Mouse (Mus musculus) right cerebral cortex, adult 2 months (tissue): ENCODE data around the gene Sec14l1.

Experiments used
- DNase-seq, 2 experiments: peaks; one replicate each; pipeline ENCODE4 v3.0.0; 2021 to 2022; ENCODE audit warnings: low spot score in 2 of 2

The Sec14l1 gene

GRCm38 (mm10) chr11:117088271-117088991, 26.5 kb upstream of the Sec14l1 start:
- no peak for DNase-seq

GRCm38 (mm10) chr11:117089673-117090419, 25.1 kb upstream of the Sec14l1 start:
- DNase-seq, result no peak

- no peak for DNase-seq
Observed at GRCm38 (mm10) chr11:117091406-117091805, 23.6 kb upstream of the Sec14l1 start.

- DNase-seq, result no peak
Observed at GRCm38 (mm10) chr11:117091845-117092244, 23.1 kb upstream of the Sec14l1 start.

GRCm38 (mm10) chr11:117092711-117093110, 22.3 kb upstream of the Sec14l1 start:
- DNase-seq, result no peak

DNA sequence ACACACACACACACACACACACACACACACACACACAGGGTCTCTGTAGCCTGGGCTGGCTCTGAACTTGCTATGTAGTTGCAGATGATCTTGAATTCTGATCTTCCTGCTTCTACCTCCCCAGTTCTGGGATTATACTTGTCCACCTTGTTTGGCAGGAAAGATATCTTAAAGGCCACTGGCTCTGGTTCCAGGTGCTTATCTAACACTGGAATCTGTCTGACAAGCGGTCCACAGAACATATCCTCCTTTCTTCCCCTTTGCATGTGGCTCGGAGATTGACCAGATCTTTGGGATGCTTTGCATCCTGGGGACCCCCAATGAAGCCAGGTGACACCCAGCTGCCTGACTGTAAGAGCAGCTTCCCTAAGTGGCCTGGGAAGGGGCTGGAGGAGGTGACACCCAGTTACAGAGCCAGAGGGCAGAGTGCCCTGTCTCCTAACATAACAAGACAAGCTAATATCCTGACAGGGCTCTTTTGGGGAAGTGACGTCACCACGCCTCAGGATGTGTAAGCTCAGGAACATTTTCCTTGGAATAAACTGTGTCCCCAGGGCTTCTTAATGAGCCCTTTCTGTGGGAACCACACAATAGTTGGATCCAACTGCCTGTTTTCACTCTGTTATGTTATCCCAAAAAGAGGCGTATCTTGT, 20.9 kb upstream of the Sec14l1 start:
- DNase-seq, result no peak

DNA sequence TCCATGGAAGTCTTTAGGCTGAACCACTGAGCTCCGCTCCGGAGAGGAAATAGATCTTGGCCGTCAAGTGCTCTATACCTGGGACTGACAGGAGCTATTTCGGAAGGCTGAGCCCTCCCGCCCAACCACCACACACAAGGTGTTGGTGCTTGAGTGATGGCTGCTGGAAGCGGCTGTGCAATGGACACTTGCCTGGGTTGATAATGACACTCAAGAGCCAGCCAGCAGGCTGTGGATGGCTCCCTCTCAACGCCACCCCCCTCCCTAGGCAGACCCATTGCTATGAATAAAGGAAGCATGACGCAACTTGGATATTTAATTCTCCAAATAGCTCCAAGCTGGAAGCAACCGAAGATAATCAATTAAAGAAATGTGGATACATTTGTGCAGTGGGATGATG, 20.3 kb upstream of the Sec14l1 start:
- no peak for DNase-seq

- DNase-seq, result no peak
Observed at GRCm38 (mm10) chr11:117097021-117097420, 17.9 kb upstream of the Sec14l1 start.

DNA sequence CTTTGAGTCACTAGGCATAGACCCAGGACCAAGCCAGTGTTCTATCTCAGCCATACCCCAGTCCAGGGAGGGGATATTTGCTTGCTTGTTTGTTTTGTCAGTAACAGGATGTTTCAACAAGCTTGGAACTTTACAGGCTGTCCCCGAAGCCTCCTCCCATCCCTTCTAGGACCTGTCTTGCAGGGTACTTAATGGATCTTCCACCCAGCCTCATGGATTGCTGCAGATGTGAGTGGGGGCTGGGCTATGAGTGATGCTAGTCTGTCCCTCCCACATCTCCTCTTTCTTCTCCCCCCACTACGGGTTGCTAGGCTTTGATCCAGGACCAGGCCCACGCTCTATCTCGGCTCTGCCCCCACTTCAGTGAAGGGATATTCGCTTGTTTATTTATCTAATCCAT, 16.8 kb upstream of the Sec14l1 start:
- DNase-seq, result no peak

DNA sequence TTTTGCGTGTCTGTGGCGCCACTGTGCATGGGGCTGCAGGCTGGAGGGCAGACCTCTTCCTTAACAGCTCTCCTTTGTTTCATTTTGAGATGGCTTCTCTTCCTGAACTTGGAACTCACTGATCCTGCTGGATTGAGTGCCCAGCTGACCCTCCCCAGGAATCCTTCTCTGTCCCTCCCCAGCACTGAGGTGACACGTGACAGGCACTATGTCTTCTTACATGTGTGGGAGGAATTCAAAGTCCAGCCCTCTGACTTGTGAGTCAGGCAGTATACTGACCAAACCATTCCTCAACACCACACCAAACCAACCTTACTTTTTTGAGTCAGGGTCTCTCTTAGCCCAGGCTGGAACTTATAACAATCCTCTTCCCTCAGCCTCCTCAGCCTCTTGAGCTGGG, 16.2 kb upstream of the Sec14l1 start:
- no peak for DNase-seq

DNA sequence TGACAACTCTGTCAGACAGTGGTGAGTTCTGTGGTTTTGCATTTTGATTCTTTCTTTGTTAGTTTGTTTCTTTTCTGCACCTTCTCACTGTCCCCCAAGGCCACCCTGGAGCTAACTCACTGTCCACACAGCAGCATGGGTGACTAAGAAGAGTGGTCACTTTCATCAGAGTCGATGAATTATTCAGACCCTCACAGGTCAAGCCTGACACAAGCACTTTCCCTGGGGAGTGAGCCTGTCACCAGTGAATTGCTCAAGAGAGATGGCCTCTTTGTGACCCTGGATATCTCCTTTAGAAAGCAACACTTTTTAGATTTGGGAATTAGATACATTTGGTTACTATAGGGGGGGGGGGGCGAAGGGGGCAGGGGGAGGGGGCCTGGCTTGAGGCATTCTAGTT, 15.6 kb upstream of the Sec14l1 start:
- no peak for DNase-seq

GRCm38 (mm10) chr11:117101351-117101921, 13.5 kb upstream of the Sec14l1 start:
- no peak for DNase-seq

DNA sequence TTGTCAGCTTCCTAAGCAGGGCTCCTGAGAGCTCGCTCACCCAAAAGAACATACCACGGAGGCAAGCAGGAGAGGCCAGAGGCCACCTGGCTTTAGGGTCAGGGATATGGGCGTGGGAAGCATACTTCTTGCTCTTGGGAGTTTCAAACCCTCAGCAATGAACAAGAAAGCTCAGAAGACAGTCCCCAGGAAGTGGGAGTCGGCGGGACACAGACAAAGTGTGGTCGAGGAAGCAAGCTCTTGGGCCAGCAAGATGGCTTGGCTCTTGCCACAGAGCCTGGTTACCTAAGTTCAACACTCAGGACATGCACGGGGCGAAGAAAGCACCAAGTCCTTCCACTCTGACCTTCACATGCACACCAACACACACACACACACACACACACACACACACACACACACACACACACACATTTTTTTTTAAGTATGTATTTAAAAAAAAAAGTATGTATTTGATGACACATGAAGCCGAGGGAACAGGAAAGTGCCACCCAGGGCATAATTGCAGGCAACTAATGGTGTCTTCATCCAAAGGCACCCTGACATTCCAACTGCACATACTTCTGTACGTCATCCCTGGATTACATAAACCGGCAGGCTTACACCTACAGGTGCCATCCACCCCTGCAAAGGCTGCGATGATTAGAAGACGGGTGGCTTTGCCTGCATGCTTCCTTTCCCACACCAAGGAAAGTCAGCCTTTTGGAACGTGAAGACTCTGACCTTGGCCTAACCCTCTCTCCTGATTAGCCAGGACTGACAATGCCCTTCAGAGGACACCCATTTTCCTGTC, 12.8 kb upstream of the Sec14l1 start:
- no peak for DNase-seq

DNA sequence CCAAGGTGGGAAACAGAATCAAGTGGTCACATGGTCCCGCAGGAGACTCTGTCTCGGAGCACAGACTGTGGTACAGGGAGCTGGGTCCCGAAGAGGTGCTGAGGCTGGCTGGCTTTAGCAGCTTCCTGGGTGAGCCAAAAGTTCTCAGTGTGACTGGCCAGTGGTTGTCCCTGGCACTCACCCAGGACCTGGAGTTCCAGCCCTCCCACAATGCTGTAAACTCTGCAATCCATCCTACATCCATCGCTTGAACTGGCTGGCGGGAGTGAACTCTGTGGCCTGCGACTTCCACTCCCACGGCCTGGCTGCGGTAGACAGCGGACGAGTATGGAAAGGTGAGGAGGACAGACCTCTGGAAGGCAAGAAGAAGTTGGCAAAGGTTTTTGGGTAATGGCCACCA, 11.4 kb upstream of the Sec14l1 start:
- DNase-seq, result no peak

GRCm38 (mm10) chr11:117104044-117104757, 10.8 kb upstream of the Sec14l1 start:
- DNase-seq, result no peak

DNA sequence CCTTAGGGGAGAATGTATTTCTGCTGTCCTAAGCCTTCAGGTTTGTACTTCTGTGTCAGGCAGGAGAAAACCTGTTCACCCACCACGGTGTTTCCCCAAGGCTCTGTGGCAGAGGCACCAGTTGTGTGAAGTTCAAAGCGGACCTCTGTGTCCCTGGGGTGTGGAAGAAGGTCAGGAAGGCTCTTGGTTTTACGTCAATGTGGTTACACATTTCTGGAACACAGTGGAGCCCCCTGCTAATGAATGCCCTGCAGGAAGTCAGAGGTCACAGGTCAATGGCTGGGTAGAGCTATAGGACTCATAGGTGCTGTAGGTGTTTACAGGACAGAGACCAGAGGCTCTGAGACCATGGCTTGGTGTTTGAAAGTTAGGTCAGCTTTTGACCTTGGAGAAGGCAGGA, 9.7 kb upstream of the Sec14l1 start:
- DNase-seq, result no peak

DNA sequence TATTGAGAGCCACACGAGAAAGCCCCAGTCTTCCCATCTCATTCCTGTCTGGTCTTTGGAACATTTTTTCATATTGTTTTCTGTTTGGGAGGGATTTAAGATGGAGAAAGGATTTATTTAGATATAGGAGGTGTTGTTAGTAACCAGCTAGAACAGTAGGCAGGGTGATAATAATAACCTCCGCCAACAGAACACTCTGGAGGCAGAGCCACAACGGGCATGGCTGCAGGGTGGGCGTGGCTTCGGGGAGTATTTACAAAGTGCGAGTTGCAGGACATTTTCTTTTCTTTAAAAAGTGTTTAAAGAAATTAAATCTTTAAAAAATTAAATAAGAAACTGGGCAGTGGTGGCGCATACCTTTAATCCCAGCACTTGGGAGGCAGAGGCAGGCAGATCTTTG, 9.1 kb upstream of the Sec14l1 start:
- peak in 1 of 2 experiments; percentile 69 for DNase-seq

GRCm38 (mm10) chr11:117106633-117107334, 8.2 kb upstream of the Sec14l1 start:
- no peak for DNase-seq

DNA sequence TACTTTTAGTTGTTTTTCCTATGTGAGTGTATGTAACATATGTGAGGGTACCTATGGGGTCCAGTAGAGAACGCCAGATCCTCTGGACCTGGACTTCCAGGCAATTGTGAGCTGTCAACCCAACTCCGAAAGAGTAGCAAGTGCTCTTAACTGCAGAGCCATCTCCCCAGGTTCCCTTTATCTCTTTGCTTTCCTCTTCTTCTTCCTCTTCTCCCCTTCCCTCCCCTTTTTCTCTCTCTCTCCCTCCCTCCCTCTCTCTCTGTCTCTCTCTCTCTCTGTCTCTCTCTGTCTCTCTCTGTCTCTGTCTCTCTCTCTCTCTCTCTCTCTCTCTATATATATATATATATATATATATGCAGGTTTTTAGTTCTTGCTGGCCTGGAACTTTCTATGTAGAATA, 7.1 kb upstream of the Sec14l1 start:
- DNase-seq, result no peak

DNA sequence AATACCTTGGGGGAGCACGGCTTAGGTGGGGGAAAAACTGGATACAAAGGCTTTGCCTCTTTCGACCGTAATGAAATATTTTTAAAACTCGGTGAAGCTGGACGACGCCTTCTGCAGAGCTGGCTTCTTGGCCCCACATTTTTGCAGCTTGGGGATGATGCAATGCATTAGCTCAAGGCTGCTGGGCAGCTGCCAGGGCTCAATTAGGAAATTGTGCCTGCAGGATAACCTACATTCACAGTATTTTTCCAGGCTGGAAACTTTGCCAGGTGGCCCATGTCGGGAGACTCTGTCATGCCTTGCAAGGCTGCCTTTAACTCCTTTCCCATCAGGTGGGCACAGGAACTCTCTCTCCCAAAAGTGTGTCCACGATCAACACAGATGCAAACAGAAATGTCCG, 6.4 kb upstream of the Sec14l1 start:
- DNase-seq, result no peak
